Mouse (Mus musculus) heart, embryonic 14.5 days (tissue): Measurements from ENCODE around the gene Topors. TPM values are rescaled to one million over a fixed set of nuclear protein-coding genes. Genes with fewer than 3 reads are reported as not detected.

ENCODE experiments used
- ATAC-seq: fragments of 200-750 bp; cut with Nextera tagmentation; 2 replicates; pipeline ENCODE4 v1.8.0; 2017; ENCODE audit warnings: low read depth, moderate TSS enrichment; ENCODE audit not compliant: insufficient number of reproducible peaks, insufficient read depth, low FRiP score
- H3K27ac ChIP-seq, 2 experiments: fragments of 200-500 bp in 1 of 2; fragments of 300-500 bp in 1 of 2; sonication (generic) in 1 of 2; replicated peaks in 1 of 2; 2 replicates each; pipeline ENCODE4 v1.5.1; 2012 to 2014; ENCODE audit warnings: low read depth in 2 of 2, low read length in 2 of 2, control low read depth in 1 of 2, mild to moderate bottlenecking in 1 of 2, mixed read lengths in 1 of 2; ENCODE audit not compliant: control insufficient read depth in 1 of 2, insufficient read depth in 1 of 2
- H3K27me3 ChIP-seq: fragments of 300-500 bp; sonication (generic); 2 replicates; pipeline ENCODE4 v1.6.1; 2014; ENCODE audit warnings: mild to moderate bottlenecking, low read length, control low read depth; ENCODE audit not compliant: control insufficient read depth, insufficient read depth
- H3K36me3 ChIP-seq: fragments of 300-500 bp; sonication (generic); 2 replicates; pipeline ENCODE4 v1.6.1; 2014; ENCODE audit warnings: mild to moderate bottlenecking, control low read depth, low read length, mixed read lengths; ENCODE audit not compliant: control insufficient read depth, insufficient read depth
- H3K4me1 ChIP-seq, 2 experiments: fragments of 200-500 bp in 1 of 2; fragments of 300-500 bp in 1 of 2; sonication (generic) in 1 of 2; 2 replicates each; pipeline ENCODE4 v1.6.1; 2012 to 2014; ENCODE audit warnings: low read length in 2 of 2, control low read depth in 1 of 2, mixed read lengths in 1 of 2; ENCODE audit not compliant: control insufficient read depth in 2 of 2, insufficient read depth in 2 of 2
- H3K4me2 ChIP-seq: fragments of 300-500 bp; sonication (generic); 2 replicates; pipeline ENCODE4 v1.6.1; 2014; ENCODE audit warnings: mild to moderate bottlenecking, low read length
- H3K4me3 ChIP-seq, 2 experiments: fragments of 200-500 bp in 1 of 2; fragments of 300-500 bp in 1 of 2; sonication (generic) in 1 of 2; 2 replicates each; pipeline ENCODE4 v1.5.1; 2012 to 2014; ENCODE audit warnings: low read length in 2 of 2, mild to moderate bottlenecking in 2 of 2, control low read depth in 1 of 2, low read depth in 1 of 2, moderate library complexity in 1 of 2; ENCODE audit not compliant: control insufficient read depth in 1 of 2, insufficient read depth in 1 of 2
- H3K9ac ChIP-seq: fragments of 300-500 bp; sonication (generic); 2 replicates; pipeline ENCODE4 v1.6.1; 2014; ENCODE audit warnings: mild to moderate bottlenecking, low read length
- H3K9me3 ChIP-seq: fragments of 300-500 bp; sonication (generic); 2 replicates; pipeline ENCODE4 v1.6.1; 2016; ENCODE audit warnings: low read length, control low read depth; ENCODE audit not compliant: control insufficient read depth
- WGBS: fragments of 180-500 bp; shearing (Covaris S2); extraction: QIAGEN DNeasy Blood & Tissue Kit; methylation state at CpG from one replicate; pipeline ENCODE4 v1.1.7; 2014; 5-methylcytosine and 5-hydroxymethylcytosine counted together
- polyA plus RNA-seq: library from polyadenylated mRNA; unstranded; fragments of >200 nt; fragmentation: Nextera tagmentation; extraction: Ambion mirVana; gene quantifications from 2 replicates; pipeline ENCODE4 v1.2.1, GENCODE M21; 2014

The Topors gene
- polyA plus RNA-seq, 1 experiment from 2014 or later = 28.3 TPM

DNA sequence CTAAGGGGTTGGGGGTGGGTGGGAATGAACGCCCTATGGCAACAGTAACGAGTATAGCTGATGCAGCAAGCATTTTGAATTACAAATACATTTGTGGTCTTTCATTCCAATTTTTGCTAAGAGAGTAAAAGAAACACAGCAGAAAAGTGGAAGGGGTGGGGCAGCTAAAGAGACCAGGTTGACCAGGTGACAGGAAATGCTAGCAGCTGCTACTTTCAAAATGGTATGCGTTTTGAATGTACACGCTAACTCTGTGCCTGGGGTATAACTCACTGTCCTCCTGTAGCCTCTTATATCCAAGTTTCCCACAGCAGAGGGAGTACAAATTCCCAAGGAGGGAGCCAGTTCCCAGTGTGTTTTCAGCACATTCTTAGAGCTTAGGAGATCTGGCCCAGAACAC, 32.8 kb downstream of the Topors start:
- Histone ChIP-seq H3K9me3 (no peaks in the 10 kb centered on the region), H3K27ac (no peak overlapping the region), H3K4me3 (no peak overlapping the region), H3K27me3 (no peaks in the 10 kb centered on the region), H3K9ac (no peak overlapping the region), H3K4me2 (no peak overlapping the region), H3K4me1 (peaks cover 3 to 6% of the 10 kb centered on the region in 2 experiments; a peak in 3 of 4 replicates), H3K36me3 (peaks cover 6% of the 10 kb centered on the region; the same call in 1 of the 2 replicates)
- no peak for ATAC-seq
- WGBS = 81% methylated on average over 4 of the region's 4 CpGs

DNA sequence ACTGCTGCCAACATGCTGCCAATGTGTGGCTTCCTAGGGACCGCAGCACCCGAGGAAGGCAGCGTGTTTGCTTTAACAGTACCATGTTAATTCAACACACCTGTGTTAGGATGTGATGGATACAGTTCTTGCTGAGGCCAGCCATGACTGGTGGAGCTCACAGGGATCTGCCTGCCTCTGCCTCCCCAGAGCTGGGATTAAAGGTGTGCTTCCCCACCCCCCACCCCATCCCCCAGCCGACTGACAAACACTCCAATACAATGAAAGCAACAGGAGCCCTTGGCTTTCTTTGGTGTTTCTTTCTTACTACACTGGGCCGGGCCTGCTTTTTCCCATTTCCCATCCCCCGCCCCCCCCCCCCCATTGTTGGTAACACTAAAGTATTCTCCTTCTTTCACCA, 35.4 kb downstream of the Topors start:
- Histone ChIP-seq H3K9me3 (no peaks in the 10 kb centered on the region), H3K27me3 (no peaks in the 10 kb centered on the region), H3K27ac (no peak overlapping the region), H3K9ac (no peak overlapping the region), H3K4me2 (no peak overlapping the region), H3K4me3 (no peak overlapping the region), H3K36me3 (peaks cover 6% of the 10 kb centered on the region; the same call in 1 of the 2 replicates), H3K4me1 (peaks cover 0 to 6% of the 10 kb centered on the region in 2 experiments; a peak in 2 of 4 replicates)
- WGBS = 83% methylated on average over 5 of the region's 6 CpGs
- no peak for ATAC-seq

DNA sequence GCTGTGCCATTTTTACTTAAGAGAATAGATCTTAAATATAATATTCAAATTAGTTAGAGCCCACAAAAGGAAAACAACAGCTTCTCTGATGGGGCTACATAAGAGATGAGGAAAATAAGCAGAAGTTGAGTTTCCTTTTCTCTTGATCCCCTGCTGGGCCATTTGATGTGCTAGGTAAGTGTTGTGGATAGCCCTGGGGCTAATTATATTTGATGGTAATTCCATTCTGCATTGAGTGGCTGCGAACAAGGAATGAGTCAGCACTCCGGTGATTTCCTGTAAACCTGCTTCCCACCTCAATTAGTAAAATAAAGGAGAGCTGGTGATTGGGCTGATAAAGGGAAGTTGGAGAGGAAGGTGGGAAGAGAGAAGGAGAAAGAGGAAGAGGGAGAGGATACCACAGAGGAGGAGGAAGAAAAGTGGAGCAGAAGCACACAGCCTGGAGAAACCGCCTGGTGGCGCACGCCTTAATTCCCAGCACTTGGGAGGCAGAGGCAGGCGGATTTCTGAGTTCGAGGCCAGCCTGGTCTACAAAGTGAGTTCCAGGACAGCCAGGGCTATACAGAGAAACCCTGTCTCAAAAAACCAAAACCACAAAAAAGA, 36.5 kb downstream of the Topors start:
- no peaks in the 10 kb centered on the region for H3K4me1 ChIP-seq
- 92% methylated on average over 7 of the region's 7 CpGs for WGBS
- H3K27ac ChIP-seq = no peak overlapping the region
- H3K36me3 ChIP-seq = peaks cover 6% of the 10 kb centered on the region; the same call in 1 of the 2 replicates
- no peaks in the 10 kb centered on the region for H3K9me3 ChIP-seq
- ATAC-seq = no peak
- H3K9ac ChIP-seq = no peak overlapping the region
- no peak overlapping the region for H3K4me3 ChIP-seq
- H3K27me3 ChIP-seq = no peaks in the 10 kb centered on the region
- H3K4me2 ChIP-seq = no peak overlapping the region

DNA sequence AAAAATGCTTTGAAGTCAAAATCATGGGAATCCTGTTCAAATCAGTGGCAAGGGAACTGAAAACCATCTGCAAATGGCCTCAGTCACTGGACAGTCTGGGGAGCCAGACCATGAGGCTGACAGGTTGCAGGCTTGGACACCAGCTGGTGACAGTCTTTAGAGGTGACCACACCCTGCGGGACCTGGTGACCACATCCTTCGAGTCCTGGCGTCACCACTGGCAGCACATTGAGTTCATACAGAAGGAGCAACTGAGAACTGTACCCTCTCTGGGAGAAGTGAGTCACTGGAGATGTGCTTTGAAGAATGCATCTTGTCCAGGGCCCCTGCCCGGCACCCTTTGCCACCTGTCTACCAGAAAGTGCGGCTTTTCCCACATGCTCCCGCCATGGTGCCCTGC, 39.9 kb downstream of the Topors start:
- Histone ChIP-seq H3K4me3 (no peak overlapping the region), H3K36me3 (peaks cover 17% of the 10 kb centered on the region; the same call in 1 of the 2 replicates), H3K4me1 (no peaks in the 10 kb centered on the region), H3K27ac (no peak overlapping the region), H3K9ac (no peak overlapping the region), H3K4me2 (no peak overlapping the region), H3K27me3 (no peaks in the 10 kb centered on the region), H3K9me3 (no peaks in the 10 kb centered on the region)
- no peak for ATAC-seq
- 85% methylated on average over 6 of the region's 6 CpGs for WGBS

DNA sequence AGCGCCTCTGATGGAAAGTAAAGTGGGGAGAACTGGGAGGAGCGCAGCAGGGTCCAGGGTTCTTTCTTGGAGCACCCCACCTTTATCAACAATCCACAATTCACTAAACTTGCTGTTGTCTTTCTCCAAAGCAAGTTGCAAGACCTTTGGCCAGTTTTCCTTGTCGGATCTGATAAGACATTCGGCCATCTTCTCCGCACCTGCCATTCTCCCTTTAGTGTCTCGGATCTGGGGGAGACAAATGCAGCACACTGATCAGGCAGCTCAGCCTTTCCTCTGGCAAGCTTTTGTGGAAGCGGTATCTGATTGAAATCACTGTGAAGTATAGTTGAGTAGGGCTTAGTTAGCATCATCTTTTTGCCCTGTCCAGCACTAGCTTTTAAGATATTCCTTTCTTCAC, 41.8 kb downstream of the Topors start:
- Histone ChIP-seq H3K27ac (no peak overlapping the region), H3K4me1 (no peaks in the 10 kb centered on the region), H3K27me3 (no peaks in the 10 kb centered on the region), H3K4me2 (no peak overlapping the region), H3K4me3 (no peak overlapping the region), H3K9ac (no peak overlapping the region), H3K9me3 (no peaks in the 10 kb centered on the region), H3K36me3 (peaks cover 24% of the 10 kb centered on the region; the same call in 1 of the 2 replicates)
- ATAC-seq = no peak
- WGBS = 82% methylated on average over 7 of the region's 7 CpGs

DNA sequence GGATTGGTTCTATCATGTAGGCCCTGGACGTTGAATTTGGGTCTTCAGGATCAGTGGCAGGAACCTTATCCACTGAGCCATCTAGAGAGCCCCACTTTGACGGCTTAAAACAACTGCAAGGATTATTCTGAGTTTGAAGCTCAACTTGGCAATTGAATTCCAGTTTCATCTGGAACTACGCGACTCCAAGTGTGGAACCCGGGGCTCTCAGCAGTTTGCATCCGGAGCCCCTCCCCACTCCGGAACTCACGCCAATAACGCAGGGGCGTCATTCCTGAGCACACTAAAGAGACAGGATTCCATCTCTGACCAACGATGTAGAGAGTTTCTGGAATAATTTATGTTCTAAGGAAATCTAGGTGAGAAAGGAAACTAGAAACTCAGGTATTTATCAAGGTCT, 42.5 kb downstream of the Topors start:
- no peaks in the 10 kb centered on the region for H3K4me1 ChIP-seq
- no peaks in the 10 kb centered on the region for H3K9me3 ChIP-seq
- H3K4me2 ChIP-seq = no peak overlapping the region
- H3K27ac ChIP-seq = no peak overlapping the region
- WGBS = 81% methylated on average over 11 of the region's 11 CpGs
- peaks cover 24% of the 10 kb centered on the region; the same call in 1 of the 2 replicates for H3K36me3 ChIP-seq
- no peak for ATAC-seq
- no peak overlapping the region for H3K9ac ChIP-seq
- no peak overlapping the region for H3K4me3 ChIP-seq
- H3K27me3 ChIP-seq = no peaks in the 10 kb centered on the region

DNA sequence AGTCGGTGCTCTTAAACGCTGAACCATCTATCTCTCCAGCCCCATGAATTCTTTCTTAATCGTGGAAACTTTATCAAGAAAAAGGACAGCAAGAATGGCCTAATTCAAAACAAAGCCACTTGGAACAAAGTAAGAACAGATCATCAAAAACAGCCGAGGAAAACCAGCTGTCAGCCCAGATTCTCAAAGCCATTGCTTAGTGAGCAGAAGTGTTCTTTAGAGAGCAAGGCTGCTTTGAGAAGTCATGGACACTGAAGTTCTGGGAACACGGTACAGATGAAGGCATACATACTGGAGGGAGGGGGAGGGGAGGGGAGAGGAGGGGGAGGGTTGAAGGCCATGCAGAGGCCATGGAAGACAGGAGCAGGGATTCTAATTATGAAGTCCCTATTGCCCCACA, 43.6 kb downstream of the Topors start:
- Histone ChIP-seq H3K27ac (no peak overlapping the region), H3K9ac (no peak overlapping the region), H3K4me3 (no peak overlapping the region), H3K36me3 (peaks cover 28% of the 10 kb centered on the region; the same call in 1 of the 2 replicates), H3K4me1 (no peaks in the 10 kb centered on the region), H3K27me3 (no peaks in the 10 kb centered on the region), H3K9me3 (no peaks in the 10 kb centered on the region), H3K4me2 (no peak overlapping the region)
- ATAC-seq = no peak
- WGBS = 65% methylated on average over 5 of the region's 5 CpGs
